Mouse (Mus musculus) kidney, adult 2 months (tissue): ENCODE results near the gene Kin. TPM values are rescaled to one million over a fixed set of nuclear protein-coding genes. Genes with fewer than 3 reads are reported as not detected.
A peak's percentile ranks its signal among the peaks of the same experiment; 100 is the strongest.

ENCODE experiments used
- DNase-seq: peaks from one replicate; pipeline ENCODE4 v3.0.0; 2021
- H3K27ac ChIP-seq: fragments of 200-500 bp; 2 replicates; pipeline ENCODE4 v1.5.1; 2012; ENCODE audit warnings: low read depth, low read length, control low read depth, inconsistent platforms; ENCODE audit not compliant: insufficient read depth
- H3K27me3 ChIP-seq: fragments of 200-500 bp; replicated peaks from 2 replicates; pipeline ENCODE4 v1.6.1; 2012; ENCODE audit warnings: mild to moderate bottlenecking, moderate library complexity, low read length, inconsistent platforms; ENCODE audit not compliant: control insufficient read depth, insufficient read depth
- H3K36me3 ChIP-seq: fragments of 200-500 bp; 2 replicates; pipeline ENCODE4 v1.6.1; 2012; ENCODE audit warnings: mild to moderate bottlenecking, moderate library complexity, low read length, inconsistent platforms; ENCODE audit not compliant: control insufficient read depth, insufficient read depth
- H3K4me1 ChIP-seq: fragments of 200-500 bp; 2 replicates; pipeline ENCODE4 v1.6.1; 2011; ENCODE audit warnings: low read length; ENCODE audit not compliant: control insufficient read depth, insufficient read depth
- H3K4me3 ChIP-seq: fragments of 200-500 bp; 2 replicates; pipeline ENCODE4 v1.5.1; 2011; ENCODE audit warnings: mild to moderate bottlenecking, low read depth, low read length, control low read depth; ENCODE audit not compliant: insufficient read depth
- CTCF ChIP-seq: fragments of 200-500 bp; conservative IDR thresholded peaks from 2 replicates; pipeline ENCODE4 v1.5.1; 2011; ENCODE audit warnings: low read depth, mild to moderate bottlenecking, control low read depth, low read length, moderate library complexity, mixed read lengths; ENCODE audit not compliant: insufficient read depth, insufficient read length
- POLR2A ChIP-seq: fragments of 200-500 bp; IDR thresholded peaks from one replicate; pipeline ENCODE4 v1.6.1; 2011; ENCODE audit warnings: low read depth, low read length, control low read depth
- WGBS: fragments of 180-500 bp; shearing (Covaris S2); methylation state at CpG from one replicate; pipeline ENCODE4 v1.1.7; 2018; 5-methylcytosine and 5-hydroxymethylcytosine counted together
- polyA plus RNA-seq: library from polyadenylated mRNA; depleted of rRNA; stranded (reverse); fragments of >200 nt; gene quantifications from 2 replicates; pipeline ENCODE4 v1.2.3, GENCODE M21; 2012; rRNA removed

The Kin gene
- 3.2 and 4.6 TPM in 2 replicates for polyA plus RNA-seq

DNA sequence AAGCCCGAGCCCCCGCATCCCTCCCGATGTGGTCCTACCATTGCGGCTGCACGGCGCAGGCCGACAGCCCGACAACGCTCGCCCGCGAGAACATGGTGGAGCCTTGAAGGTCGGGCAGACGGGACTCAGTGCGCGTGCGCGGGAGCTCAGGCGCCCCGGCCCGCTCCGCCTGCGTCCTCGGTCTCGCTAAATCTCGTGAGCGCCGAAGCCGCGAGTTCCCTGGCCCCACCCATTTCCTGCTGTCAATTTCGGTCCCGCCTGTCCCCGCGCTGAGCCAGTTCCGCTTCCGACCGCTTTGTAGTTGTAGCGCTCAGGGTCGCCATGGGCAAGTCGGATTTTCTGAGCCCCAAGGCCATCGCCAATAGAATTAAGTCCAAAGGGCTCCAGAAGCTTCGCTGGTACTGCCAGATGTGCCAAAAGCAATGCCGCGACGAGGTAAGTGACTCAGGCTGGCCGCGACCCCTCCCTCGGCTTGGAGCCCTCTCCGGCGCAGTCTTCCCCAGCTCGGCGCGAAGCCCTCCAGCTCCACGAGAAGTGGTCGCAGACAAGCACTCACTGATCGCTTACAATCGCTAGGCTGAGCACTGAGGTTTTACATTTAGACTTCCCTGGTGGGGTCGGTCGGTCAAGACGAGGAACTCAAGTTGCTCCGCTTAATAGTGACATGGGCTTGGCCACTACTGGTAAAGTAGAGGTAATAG, at the start of gene Kin, which contains the start of gene Atp5c1:
Kin (plus strand) TSS at position 284 of the 701 bp plus-strand sequence.
Atp5c1 (minus strand) TSS at position 201 of the 701 bp plus-strand sequence.
- H3K4me3 ChIP-seq: peak within 1 kb of the TSS; percentile 91
- under 1% methylated on average over 61 of the region's 61 CpGs for WGBS
- DNase-seq: peak; percentile 98
- H3K27ac ChIP-seq: peak within 1 kb of the TSS; percentile 99
- peaks cover 21% of the 10 kb centered on the region for H3K4me1 ChIP-seq
- H3K27me3 ChIP-seq: no peaks in the 10 kb centered on the region
- peak; percentile 46 for TF ChIP-seq CTCF
- TF ChIP-seq POLR2A: peak; percentile 86
- no peaks in the 10 kb centered on the region for H3K36me3 ChIP-seq

DNA sequence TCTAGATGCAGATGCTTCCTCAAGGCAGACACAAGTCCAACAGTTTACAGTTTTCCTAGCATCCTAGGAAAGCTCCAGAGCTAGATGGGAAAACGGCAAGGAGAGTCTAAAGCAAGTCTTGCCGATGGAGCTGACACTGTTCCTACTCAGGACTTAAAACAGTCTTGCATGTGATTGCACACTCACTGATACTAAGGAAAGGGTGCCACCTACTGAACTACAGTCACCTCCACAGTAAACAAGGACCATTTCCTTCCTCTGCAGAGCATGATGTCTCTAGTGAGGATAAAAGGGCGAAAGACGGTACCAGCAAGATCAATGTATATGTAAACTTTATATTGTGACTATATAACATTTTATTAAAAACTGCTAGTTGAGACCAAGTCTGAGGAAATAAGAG, 46.7 kb upstream of the Kin start:
- TF ChIP-seq POLR2A (no peak), CTCF (0 out of 2 replicates have a peak, but pooled peaks have one; percentile 15)
- H3K36me3 ChIP-seq: no peaks in the 10 kb centered on the region
- no peaks in the 10 kb centered on the region for H3K4me1 ChIP-seq
- H3K27me3 ChIP-seq: no peaks in the 10 kb centered on the region
- H3K4me3 ChIP-seq: no peak overlapping the region
- DNase-seq: no peak
- no peak overlapping the region for H3K27ac ChIP-seq
- WGBS: 38% methylated on average over 4 of the region's 4 CpGs

DNA sequence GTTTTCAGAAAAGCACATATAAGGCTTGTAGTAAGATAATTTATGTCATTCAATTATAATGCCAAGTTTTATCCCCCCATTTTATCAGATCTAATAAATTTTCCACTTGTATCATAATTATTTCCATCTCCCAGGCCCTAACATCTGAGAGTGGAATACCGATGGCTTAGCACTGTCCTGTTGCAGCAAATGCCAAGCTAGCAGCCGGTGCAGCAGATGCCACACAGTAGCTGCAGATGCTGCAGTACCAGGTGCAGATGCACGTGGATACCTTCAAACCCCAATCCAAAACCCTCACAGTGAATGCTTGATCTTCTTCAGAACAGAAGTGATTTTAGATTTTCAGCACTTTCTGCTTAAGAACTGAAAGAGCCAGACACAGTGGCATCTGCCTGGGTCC, 45.4 kb upstream of the Kin start:
- 75% methylated on average over 3 of the region's 3 CpGs for WGBS
- Histone ChIP-seq H3K4me3 (no peak overlapping the region), H3K4me1 (no peaks in the 10 kb centered on the region), H3K27me3 (no peaks in the 10 kb centered on the region), H3K36me3 (no peaks in the 10 kb centered on the region), H3K27ac (no peak overlapping the region)
- no peak for DNase-seq
- no peak for TF ChIP-seq POLR2A
- no peak for TF ChIP-seq CTCF

DNA sequence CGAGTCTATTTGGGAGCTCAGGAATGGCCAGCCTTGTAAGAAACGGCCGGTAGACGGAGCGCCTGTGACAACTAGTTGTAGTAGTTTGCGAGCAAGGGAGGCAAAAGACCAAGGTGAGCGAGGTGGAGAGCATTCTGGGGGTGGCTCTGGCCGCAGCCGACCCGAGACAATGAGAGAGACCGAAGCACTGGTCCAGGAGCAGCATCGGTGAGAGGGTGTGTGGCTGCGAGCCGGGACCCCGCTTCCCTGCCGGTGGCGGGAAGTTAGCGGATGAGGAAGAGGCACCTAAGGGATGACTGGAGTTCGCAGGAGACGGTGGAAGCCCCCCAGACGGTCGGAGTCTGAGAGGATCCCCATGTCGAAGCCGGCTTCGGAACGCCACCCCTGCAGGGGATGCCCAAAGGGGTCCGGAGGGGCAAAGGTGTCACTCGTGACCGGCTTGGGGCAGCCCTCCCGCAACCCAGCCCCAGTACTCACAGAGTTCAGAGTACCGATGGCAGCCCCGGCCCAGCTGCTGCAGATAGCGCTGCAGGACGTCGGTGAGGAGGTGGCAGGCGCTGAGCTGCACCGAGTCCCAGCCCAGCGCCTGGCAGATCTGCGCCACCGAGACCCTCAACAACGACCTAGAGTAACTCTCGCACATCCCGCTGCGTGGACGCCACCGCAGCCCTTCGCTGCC, 32.5 kb upstream of the Kin start:
- under 1% methylated on average over 47 of the region's 47 CpGs for WGBS
- no peaks in the 10 kb centered on the region; the same call in 1 of the 2 replicates for H3K4me1 ChIP-seq
- no peaks in the 10 kb centered on the region for H3K27me3 ChIP-seq
- peak overlapping the region; percentile 91 for H3K4me3 ChIP-seq
- no peaks in the 10 kb centered on the region for H3K36me3 ChIP-seq
- H3K27ac ChIP-seq: no peak overlapping the region
- no peak for TF ChIP-seq POLR2A
- peak; percentile 37 for TF ChIP-seq CTCF
- DNase-seq: peak; percentile 45

DNA sequence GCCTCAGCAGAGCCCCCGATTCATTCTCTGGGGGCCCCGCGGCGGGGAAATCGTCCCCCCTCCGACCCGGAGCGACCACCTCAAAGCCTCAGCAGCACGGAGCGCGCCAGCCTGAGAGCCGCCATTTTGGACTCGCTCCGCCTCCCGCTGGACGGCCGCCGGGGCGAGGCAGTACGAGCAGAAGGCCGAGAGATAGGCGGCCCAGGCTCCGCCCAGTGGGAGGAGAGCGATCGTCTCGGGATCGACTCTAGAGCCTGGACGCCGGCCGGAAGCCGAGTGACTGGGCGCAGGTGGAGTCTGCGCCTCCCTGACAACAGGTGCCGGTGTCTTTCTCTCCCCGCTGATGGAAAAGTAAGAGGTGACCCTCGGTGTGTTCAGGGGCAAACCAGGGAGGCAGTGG, 31.9 kb upstream of the Kin start, which contains the start of gene Taf3:
Taf3 (minus strand) TSS at position 136 of the 400 bp plus-strand sequence.
- TF ChIP-seq POLR2A: no peak
- TF ChIP-seq CTCF: no peak
- peak; percentile 97 for DNase-seq
- Histone ChIP-seq H3K4me3 (peak within 1 kb of the TSS; percentile 91), H3K27me3 (no peaks in the 10 kb centered on the region), H3K27ac (no peak within 1 kb of the TSS), H3K36me3 (no peaks in the 10 kb centered on the region), H3K4me1 (no peaks in the 10 kb centered on the region; the same call in 1 of the 2 replicates)
- under 1% methylated on average over 36 of the region's 36 CpGs for WGBS

DNA sequence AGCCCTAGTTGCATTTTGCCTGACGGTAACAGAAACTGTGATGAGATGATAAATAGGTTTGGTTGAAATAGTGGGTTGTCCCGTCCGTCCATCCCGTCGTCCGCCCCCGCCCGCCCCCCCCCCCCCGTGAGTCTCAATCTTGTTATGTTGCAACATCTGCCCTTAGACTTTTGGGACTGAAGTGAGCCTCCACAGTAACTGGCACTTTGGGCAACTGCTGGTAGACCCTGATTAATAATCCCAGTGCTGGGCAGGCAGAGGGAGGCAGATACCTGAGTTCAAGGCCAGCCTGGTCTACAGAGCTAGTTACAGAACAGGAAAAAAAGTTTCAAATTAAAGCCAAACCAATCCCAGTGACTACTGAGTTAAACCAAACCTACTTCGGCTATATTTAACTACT, 30.9 kb upstream of the Kin start:
- H3K4me3 ChIP-seq: peak overlapping the region; percentile 83; the same call in 1 of the 2 replicates
- 13% methylated on average over 10 of the region's 10 CpGs for WGBS

DNA sequence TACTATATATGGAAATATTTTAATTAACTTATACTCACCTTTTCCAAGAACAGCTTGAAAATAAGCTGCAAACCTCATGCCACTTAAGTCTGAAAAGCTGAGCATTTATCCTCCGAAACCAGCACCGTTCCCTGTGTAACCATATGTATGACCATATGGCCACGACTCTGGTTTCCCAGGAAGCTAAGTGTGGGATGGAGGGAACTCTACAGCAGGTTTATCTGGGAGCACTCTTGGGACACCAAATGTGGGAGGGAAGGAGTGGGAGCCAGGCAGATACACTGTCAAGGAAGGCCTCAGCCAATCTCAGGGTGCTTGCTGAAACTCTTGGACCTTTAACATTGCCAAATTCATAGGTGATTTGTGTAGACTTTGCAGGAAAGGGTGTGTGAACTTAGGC, 29.5 kb upstream of the Kin start:
- WGBS: 85% methylated on average over 3 of the region's 3 CpGs
- DNase-seq: no peak
- H3K4me1 ChIP-seq: no peaks in the 10 kb centered on the region; the same call in 1 of the 2 replicates
- H3K36me3 ChIP-seq: no peaks in the 10 kb centered on the region
- no peak overlapping the region for H3K27ac ChIP-seq
- TF ChIP-seq POLR2A (no peak), CTCF (no peak)
- H3K4me3 ChIP-seq: no peak overlapping the region
- H3K27me3 ChIP-seq: no peaks in the 10 kb centered on the region

More for the DNA sequence above, 30.9 kb upstream of the Kin start:
- Histone ChIP-seq H3K27me3 (no peaks in the 10 kb centered on the region), H3K27ac (no peak overlapping the region), H3K4me1 (no peaks in the 10 kb centered on the region; the same call in 1 of the 2 replicates), H3K36me3 (no peaks in the 10 kb centered on the region)
- DNase-seq: no peak
- TF ChIP-seq POLR2A (no peak), CTCF (no peak)
